ENCODE assay signal across 7 mouse cellular contexts in genomic region chr1:125390065-125390754, GRCm38 (mm10). TPM values are rescaled to one million over a fixed set of nuclear protein-coding genes. Genes with fewer than 3 reads are reported as not detected.
DNase-seq lines count a peak whose midpoint lies in the region; ATAC-seq and TF ChIP-seq lines count a peak whose summit lies in the region.
"Not testable (repeated sequence)": the region's sequence is repeated elsewhere in the genome, so short reads cannot be mapped to it uniquely, and the experiment has no call there.

No protein-coding gene starts in this region.

- H3K4me2 ChIP-seq in forebrain, embryonic 13.5 days, result not testable (repeated sequence)

- not testable (repeated sequence) for H3K9ac ChIP-seq in forebrain, embryonic 13.5 days

- not testable (repeated sequence) for H3K9me3 ChIP-seq in G1E (replicated peaks); forebrain, embryonic 13.5 days (replicated peaks); heart, embryonic 10.5 days

- H3K27me3 ChIP-seq in G1E (ENCODE audit: insufficient read depth, low read length); forebrain, embryonic 13.5 days; heart, embryonic 10.5 days (ENCODE audit: insufficient read depth, poor library complexity, severe bottlenecking): not testable (repeated sequence)

- whole genome bisulfite sequencing in forebrain, embryonic 13.5 days, result 88% methylated on average over 4 of the region's 4 CpGs
- WGBS in heart, embryonic 10.5 days, result 82% methylated on average over 4 of the region's 4 CpGs

- DNase-seq in 416B (ENCODE audit: low read depth) (peak; percentile 60), adipocyte (ENCODE audit: low spot score) (peak; percentile 24)
- DNase-seq in G1E (ENCODE audit: low spot score), result not testable (repeated sequence)
- DNase-seq in heart, embryonic 10.5 days (ENCODE audit: low spot score), result peak; percentile 33

- TF ChIP-seq CTCF in G1E (IDR thresholded peaks at IDR 0.05; ENCODE audit: low read depth, low read length), result not testable (repeated sequence)

- not testable (repeated sequence) for H3K4me1 ChIP-seq in G1E (ENCODE audit: insufficient read depth, low read depth, low read length); forebrain, embryonic 13.5 days; heart, embryonic 10.5 days

- ATAC-seq in G1E (ENCODE audit: extremely low read depth, insufficient number of reproducible peaks, low FRiP score, poor library complexity, severe bottlenecking), result peak; percentile 36; the same call in 1 of the 2 replicates
- ATAC-seq in forebrain, embryonic 13.5 days, result 0 out of 2 replicates have a peak, but pooled peaks have one; percentile 28
- ATAC-seq in megakaryocyte-erythroid progenitor cell, adult 5-6 weeks (replicated peaks; ENCODE audit: low FRiP score, low TSS enrichment, poor library complexity, severe bottlenecking), result peak; percentile 85
- ATAC-seq in neutrophil, adult 5-6 weeks (ENCODE audit: extremely low read depth, insufficient number of reproducible peaks, low FRiP score, poor library complexity, severe bottlenecking), result 0 out of 2 replicates have a peak, but pooled peaks have one; percentile 18

- peaks cover 40% of the 10 kb centered on the region for H3K36me3 ChIP-seq in G1E (replicated peaks)
- peaks cover 27% of the 10 kb centered on the region for H3K36me3 ChIP-seq in forebrain, embryonic 13.5 days (ENCODE audit: poor library complexity, severe bottlenecking)
- peaks cover 27% of the 10 kb centered on the region; the same call in 1 of the 2 replicates for H3K36me3 ChIP-seq in heart, embryonic 10.5 days

- H3K4me3 ChIP-seq in G1E (ENCODE audit: low read depth, low read length); forebrain, embryonic 13.5 days; heart, embryonic 10.5 days: not testable (repeated sequence)

- not testable (repeated sequence) for H3K27ac ChIP-seq in forebrain, embryonic 13.5 days; heart, embryonic 10.5 days

RNA-seq across cellular contexts. Expression of gene Actr3, which starts 45.3 kb away (rescaled TPM):
- total RNA-seq in G1E (2014; fragmentation: Nextera tagmentation) (569 and 654 TPM in 2 replicates), G1E (2017) (682 and 756 TPM in 2 replicates)
- polyA plus RNA-seq in G1E (2012), result 444 and 504 TPM in 2 replicates
- 225 and 227 TPM in 2 replicates for polyA plus RNA-seq in forebrain, embryonic 13.5 days (2015; fragmentation: Nextera tagmentation; extraction: Ambion mirVana)
- polyA plus RNA-seq in heart, embryonic 10.5 days (2016; fragmentation: Nextera tagmentation; extraction: Ambion mirVana), result 283 and 309 TPM in 2 replicates
- total RNA-seq in megakaryocyte-erythroid progenitor cell, adult 5-6 weeks (2014; fragmentation: Nextera tagmentation), result 137 and 149 TPM in 2 replicates
- 314 and 445 TPM in 2 replicates for total RNA-seq in megakaryocyte-erythroid progenitor cell, adult 5-6 weeks (2017)
- total RNA-seq in neutrophil, adult 5-6 weeks (2017), result 1,373 and 1,435 TPM in 2 replicates

Comparison
In these comparisons a context has a peak if more than half of its experiments do, and no peak if none do; other contexts are left out.
1. ATAC-seq: peak in every context shown above with its lines; median percentile 85 in megakaryocyte-erythroid progenitor cell, adult 5-6 weeks; 36 in G1E; 28 in forebrain, embryonic 13.5 days; 18 in neutrophil, adult 5-6 weeks.